Mouse (Mus musculus): Measurements from ENCODE around the gene Pglyrp4. TPM values are rescaled to one million over a fixed set of nuclear protein-coding genes. Genes with fewer than 3 reads are reported as not detected.

Gene Pglyrp4
- polyA plus RNA-seq (2015; fragmentation: Nextera tagmentation; extraction: Ambion mirVana), result 0.15 TPM in 1 of 2 replicates, not detected in the other

GRCm38 (mm10) chr3:90726606-90727005 lies at the start of gene Pglyrp4:
TSS of gene Pglyrp4 (plus strand) at chr3:90726906.

DNA sequence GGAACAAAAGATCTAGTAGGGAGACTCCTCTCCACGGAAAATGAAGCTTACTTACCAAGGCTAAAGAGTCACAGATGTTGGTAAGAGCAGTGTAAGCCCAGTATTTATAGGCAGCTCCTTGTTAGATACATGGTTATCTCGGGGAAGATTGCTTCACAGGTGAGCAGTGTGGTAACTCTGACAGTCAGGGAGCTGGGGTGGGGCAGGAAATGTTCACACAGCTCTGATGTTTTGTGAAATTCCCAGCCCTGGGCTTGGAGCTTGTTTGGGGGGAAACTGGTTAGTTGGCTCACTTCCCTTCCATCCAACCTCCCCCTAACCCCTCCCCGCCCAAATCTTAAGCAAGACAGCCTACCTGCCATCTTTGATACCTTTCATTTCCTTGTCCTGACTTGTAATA lies 31.1 kb upstream of the Pglyrp4 start, which contains the start of gene S100a9:
TSS of gene S100a9 (minus strand) at position 109 of the 400 bp plus-strand sequence.

DNA sequence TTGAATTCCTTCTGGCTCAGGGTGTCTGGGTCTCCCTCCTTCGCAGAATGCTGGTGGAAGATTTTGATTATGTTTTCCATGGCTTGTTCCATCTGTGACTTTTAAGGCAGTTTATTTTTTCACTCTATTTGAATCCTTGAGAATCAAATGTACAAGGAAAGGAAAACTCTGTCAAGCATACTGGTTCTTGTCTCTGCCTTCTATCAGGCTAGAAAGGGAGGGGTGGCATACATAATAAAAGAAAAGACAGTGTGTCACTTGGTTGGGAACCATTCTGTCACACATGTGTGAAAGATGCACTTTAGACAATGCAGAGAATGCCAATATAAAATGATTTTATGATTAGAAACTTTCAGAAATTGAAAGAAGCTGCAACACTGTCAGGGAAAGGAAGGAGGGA lies 51.1 kb downstream of the Pglyrp4 start, which contains the start of gene Gm5849:
TSS of gene Gm5849 (minus strand) at position 101 of the 400 bp plus-strand sequence.

Other genes with a start within 250 kb of the Pglyrp4 start
- gene Snapin, start 235.9 kb upstream of the Pglyrp4 start, polyA plus RNA-seq (2015; fragmentation: Nextera tagmentation; extraction: Ambion mirVana), result 118 and 120 TPM in 2 replicates
- 66.7 and 74.5 TPM in 2 replicates for gene Chtop, start 217.4 kb upstream of the Pglyrp4 start, polyA plus RNA-seq (2015; fragmentation: Nextera tagmentation; extraction: Ambion mirVana)
- gene S100a1, start 212.5 kb upstream of the Pglyrp4 start, polyA plus RNA-seq (2015; fragmentation: Nextera tagmentation; extraction: Ambion mirVana), result 49.4 and 84.8 TPM in 2 replicates
- 55.8 and 71.4 TPM in 2 replicates for gene S100a13, start 212.5 kb upstream of the Pglyrp4 start, polyA plus RNA-seq (2015; fragmentation: Nextera tagmentation; extraction: Ambion mirVana)
- gene S100a14, start 200.1 kb upstream of the Pglyrp4 start, polyA plus RNA-seq (2015; fragmentation: Nextera tagmentation; extraction: Ambion mirVana), result 4.5 TPM in 1 of 2 replicates, not detected in the other
- gene S100a16, start 189.7 kb upstream of the Pglyrp4 start, polyA plus RNA-seq (2015; fragmentation: Nextera tagmentation; extraction: Ambion mirVana), result 130 and 181 TPM in 2 replicates
- gene S100a3, start 166.3 kb upstream of the Pglyrp4 start, polyA plus RNA-seq (2015; fragmentation: Nextera tagmentation; extraction: Ambion mirVana), result 1.2 TPM in 2 replicates
- not detected in 2 replicates for gene S100a2, start 136.7 kb upstream of the Pglyrp4 start, polyA plus RNA-seq (2015; fragmentation: Nextera tagmentation; extraction: Ambion mirVana)
- gene Gm42674, start 125.0 kb upstream of the Pglyrp4 start, polyA plus RNA-seq (2015; fragmentation: Nextera tagmentation; extraction: Ambion mirVana), result not detected in 2 replicates
- 14.1 and 14.6 TPM in 2 replicates for gene S100a4, start 123.1 kb upstream of the Pglyrp4 start, polyA plus RNA-seq (2015; fragmentation: Nextera tagmentation; extraction: Ambion mirVana)
- gene S100a5, start 118.4 kb upstream of the Pglyrp4 start, polyA plus RNA-seq (2015; fragmentation: Nextera tagmentation; extraction: Ambion mirVana), result not detected in 2 replicates
- gene S100a6, start 114.0 kb upstream of the Pglyrp4 start, polyA plus RNA-seq (2015; fragmentation: Nextera tagmentation; extraction: Ambion mirVana), result 205 and 259 TPM in 2 replicates
- not detected in 2 replicates for gene S100a7a, start 72.9 kb upstream of the Pglyrp4 start, polyA plus RNA-seq (2015; fragmentation: Nextera tagmentation; extraction: Ambion mirVana)
- 18.5 and 28.7 TPM in 2 replicates for gene S100a8, start 57.9 kb upstream of the Pglyrp4 start, polyA plus RNA-seq (2015; fragmentation: Nextera tagmentation; extraction: Ambion mirVana)
- gene S100a9, start 31.2 kb upstream of the Pglyrp4 start, polyA plus RNA-seq (2015; fragmentation: Nextera tagmentation; extraction: Ambion mirVana), result 8.7 and 17.2 TPM in 2 replicates
- gene Gm5849, start 51.0 kb downstream of the Pglyrp4 start, polyA plus RNA-seq (2015; fragmentation: Nextera tagmentation; extraction: Ambion mirVana), result not detected in 2 replicates

All from skeletal muscle tissue, postnatal 0 days (tissue).